Mouse (Mus musculus): ENCODE data around the gene Wdsub1. TPM values are rescaled to one million over a fixed set of nuclear protein-coding genes. Genes with fewer than 3 reads are reported as not detected.

Gene Wdsub1
- polyA plus RNA-seq, 1 experiment = 31.1 TPM

GRCm38 (mm10) chr2:59881404-59881803 is 987 bp downstream of the Wdsub1 start:
- Histone ChIP-seq H3K36me3 (ENCODE audit: control insufficient read depth, insufficient read depth) (no peaks in the 10 kb centered on the region), H3ac (ENCODE audit: control insufficient read depth, insufficient read length) (no peak overlapping the region), H3K27me3 (ENCODE audit: control insufficient read depth, insufficient read depth, insufficient read length) (no peaks in the 10 kb centered on the region), H3K4me3 (peak overlapping the region; percentile 40), H3K4me2 (ENCODE audit: low read depth) (peak overlapping the region; percentile 71), H3K79me2 (ENCODE audit: control insufficient read depth, insufficient read depth) (no peaks in the 10 kb centered on the region)
- TF ChIP-seq POLR2A (IDR thresholded peaks at IDR 0.05; ENCODE audit: insufficient read length, low read depth) (no peak), MAX (IDR thresholded peaks at IDR 0.05; ENCODE audit: low read depth) (no peak), MYOG (IDR thresholded peaks at IDR 0.05; ENCODE audit: control insufficient read depth in 1 of 3, insufficient read depth in 1 of 3, insufficient read length in 2 of 3, low read depth in 2 of 3) (no peak), REST (IDR thresholded peaks at IDR 0.05; ENCODE audit: insufficient read depth, insufficient read length) (no peak), MYOD1 (IDR thresholded peaks at IDR 0.05; ENCODE audit: control insufficient read depth in 1 of 3, insufficient read length in 2 of 3, low read depth in 2 of 3) (no peak), E2F4 (IDR thresholded peaks at IDR 0.05; ENCODE audit: insufficient read depth) (no peak), USF1 (IDR thresholded peaks at IDR 0.05; ENCODE audit: low read depth) (no peak)

- no peaks in the 10 kb centered on the region for H3K79me2 ChIP-seq (ENCODE audit: control insufficient read depth, insufficient read depth)
- no peaks in the 10 kb centered on the region for H3K27me3 ChIP-seq (ENCODE audit: control insufficient read depth, insufficient read depth, insufficient read length)
- H3K36me3 ChIP-seq (ENCODE audit: control insufficient read depth, insufficient read depth) = no peaks in the 10 kb centered on the region
- no peak overlapping the region for H3K4me2 ChIP-seq (ENCODE audit: low read depth)
- H3ac ChIP-seq (ENCODE audit: control insufficient read depth, insufficient read length) = no peak overlapping the region
- TF ChIP-seq MYOD1 (IDR thresholded peaks at IDR 0.05; ENCODE audit: control insufficient read depth in 1 of 3, insufficient read length in 2 of 3, low read depth in 2 of 3) = peak in 2 of 3 experiments; percentile 8 to 28
- TF ChIP-seq MYOG (IDR thresholded peaks at IDR 0.05; ENCODE audit: control insufficient read depth in 1 of 3, insufficient read depth in 1 of 3, insufficient read length in 2 of 3, low read depth in 2 of 3) = no peak
- no peak for TF ChIP-seq REST (IDR thresholded peaks at IDR 0.05; ENCODE audit: insufficient read depth, insufficient read length)
- no peak overlapping the region for H3K4me3 ChIP-seq
These were observed 4.2 kb downstream of the Wdsub1 start for GRCm38 (mm10) chr2:59878221-59878620.

GRCm38 (mm10) chr2:59877335-59877734 is 5.1 kb downstream of the Wdsub1 start:
- H3K27me3 ChIP-seq (ENCODE audit: control insufficient read depth, insufficient read depth, insufficient read length) = no peaks in the 10 kb centered on the region
- no peaks in the 10 kb centered on the region for H3K79me2 ChIP-seq (ENCODE audit: control insufficient read depth, insufficient read depth)
- TF ChIP-seq USF1 (IDR thresholded peaks at IDR 0.05; ENCODE audit: low read depth) (no peak), POLR2AphosphoS2 (IDR thresholded peaks at IDR 0.05; ENCODE audit: insufficient read length, low read depth) (no peak), E2F4 (IDR thresholded peaks at IDR 0.05; ENCODE audit: insufficient read depth) (no peak), SRF (IDR thresholded peaks at IDR 0.05; ENCODE audit: control insufficient read depth, insufficient read length, low read depth) (no peak), POLR2A (IDR thresholded peaks at IDR 0.05; ENCODE audit: insufficient read length, low read depth) (no peak), MYOG (IDR thresholded peaks at IDR 0.05; ENCODE audit: control insufficient read depth in 1 of 3, insufficient read depth in 1 of 3, insufficient read length in 2 of 3, low read depth in 2 of 3) (no peak), REST (IDR thresholded peaks at IDR 0.05; ENCODE audit: insufficient read depth, insufficient read length) (no peak), MYOD1 (IDR thresholded peaks at IDR 0.05; ENCODE audit: control insufficient read depth in 1 of 3, insufficient read length in 2 of 3, low read depth in 2 of 3) (no peak), CEBPB (IDR thresholded peaks at IDR 0.05; ENCODE audit: insufficient read depth, poor library complexity, severe bottlenecking) (no peak), MAX (IDR thresholded peaks at IDR 0.05; ENCODE audit: low read depth) (no peak), TCF3 (IDR thresholded peaks at IDR 0.05; ENCODE audit: insufficient read length, low read depth) (no peak), TCF12 (IDR thresholded peaks at IDR 0.05; ENCODE audit: insufficient read depth, poor library complexity, severe bottlenecking) (no peak)
- no peak overlapping the region for H3K4me2 ChIP-seq (ENCODE audit: low read depth)
- H3ac ChIP-seq (ENCODE audit: control insufficient read depth, insufficient read length) = no peak overlapping the region
- no peak overlapping the region for H3K4me3 ChIP-seq
- H3K36me3 ChIP-seq (ENCODE audit: control insufficient read depth, insufficient read depth) = no peaks in the 10 kb centered on the region

GRCm38 (mm10) chr2:59876482-59876881 is 5.9 kb downstream of the Wdsub1 start:
- Histone ChIP-seq H3ac (ENCODE audit: control insufficient read depth, insufficient read length) (no peak overlapping the region), H3K4me3 (no peak overlapping the region), H3K4me2 (ENCODE audit: low read depth) (no peak overlapping the region), H3K36me3 (ENCODE audit: control insufficient read depth, insufficient read depth) (no peaks in the 10 kb centered on the region), H3K27me3 (ENCODE audit: control insufficient read depth, insufficient read depth, insufficient read length) (no peaks in the 10 kb centered on the region), H3K79me2 (ENCODE audit: control insufficient read depth, insufficient read depth) (no peaks in the 10 kb centered on the region)
- TF ChIP-seq CEBPB (IDR thresholded peaks at IDR 0.05; ENCODE audit: insufficient read depth, poor library complexity, severe bottlenecking) = no peak
- TF ChIP-seq TCF12 (IDR thresholded peaks at IDR 0.05; ENCODE audit: insufficient read depth, poor library complexity, severe bottlenecking) = no peak
- TF ChIP-seq POLR2A (IDR thresholded peaks at IDR 0.05; ENCODE audit: insufficient read length, low read depth) = no peak
- no peak for TF ChIP-seq MYOD1 (IDR thresholded peaks at IDR 0.05; ENCODE audit: control insufficient read depth in 1 of 3, insufficient read length in 2 of 3, low read depth in 2 of 3)
- no peak for TF ChIP-seq POLR2AphosphoS2 (IDR thresholded peaks at IDR 0.05; ENCODE audit: insufficient read length, low read depth)
- TF ChIP-seq E2F4 (IDR thresholded peaks at IDR 0.05; ENCODE audit: insufficient read depth) = no peak
- no peak for TF ChIP-seq MYOG (IDR thresholded peaks at IDR 0.05; ENCODE audit: control insufficient read depth in 1 of 3, insufficient read depth in 1 of 3, insufficient read length in 2 of 3, low read depth in 2 of 3)
- TF ChIP-seq SRF (IDR thresholded peaks at IDR 0.05; ENCODE audit: control insufficient read depth, insufficient read length, low read depth) = no peak
- TF ChIP-seq MAX (IDR thresholded peaks at IDR 0.05; ENCODE audit: low read depth) = no peak
- no peak for TF ChIP-seq TCF3 (IDR thresholded peaks at IDR 0.05; ENCODE audit: insufficient read length, low read depth)
- no peak for TF ChIP-seq USF1 (IDR thresholded peaks at IDR 0.05; ENCODE audit: low read depth)
- TF ChIP-seq REST (IDR thresholded peaks at IDR 0.05; ENCODE audit: insufficient read depth, insufficient read length) = no peak

- no peaks in the 10 kb centered on the region for H3K36me3 ChIP-seq (ENCODE audit: control insufficient read depth, insufficient read depth)
- H3K79me2 ChIP-seq (ENCODE audit: control insufficient read depth, insufficient read depth) = no peaks in the 10 kb centered on the region
- no peak overlapping the region for H3K4me3 ChIP-seq
- no peaks in the 10 kb centered on the region for H3K27me3 ChIP-seq (ENCODE audit: control insufficient read depth, insufficient read depth, insufficient read length)
- H3K4me2 ChIP-seq (ENCODE audit: low read depth) = no peak overlapping the region
- no peak overlapping the region for H3ac ChIP-seq (ENCODE audit: control insufficient read depth, insufficient read length)
- TF ChIP-seq USF1 (IDR thresholded peaks at IDR 0.05; ENCODE audit: low read depth) (no peak), TCF3 (IDR thresholded peaks at IDR 0.05; ENCODE audit: insufficient read length, low read depth) (no peak), MYOG (IDR thresholded peaks at IDR 0.05; ENCODE audit: control insufficient read depth in 1 of 3, insufficient read depth in 1 of 3, insufficient read length in 2 of 3, low read depth in 2 of 3) (no peak), POLR2A (IDR thresholded peaks at IDR 0.05; ENCODE audit: insufficient read length, low read depth) (no peak)
These were observed 11.9 kb downstream of the Wdsub1 start for GRCm38 (mm10) chr2:59870526-59870925.

All from myocyte (in vitro differentiated cells).